Mouse (Mus musculus) heart, embryonic 15.5 days (tissue): Measurements from ENCODE around the gene Eif2b4. TPM values are rescaled to one million over a fixed set of nuclear protein-coding genes. Genes with fewer than 3 reads are reported as not detected.
A peak's percentile ranks its signal among the peaks of the same experiment; 100 is the strongest.
"Not testable (repeated sequence)": the region's sequence is repeated elsewhere in the genome, so short reads cannot be mapped to it uniquely, and the experiment has no call there.

ENCODE experiments used
- ATAC-seq: fragments of 200-750 bp; cut with Nextera tagmentation; replicated peaks from 2 replicates; pipeline ENCODE4 v1.8.0; 2017; ENCODE audit warnings: low read depth, moderate TSS enrichment; ENCODE audit not compliant: insufficient number of reproducible peaks, insufficient read depth, low FRiP score
- H3K27ac ChIP-seq: fragments of 300-500 bp; sonication (generic); 2 replicates; pipeline ENCODE4 v1.5.1; 2015; ENCODE audit warnings: mild to moderate bottlenecking, inconsistent platforms
- H3K27me3 ChIP-seq: fragments of 300-500 bp; sonication (generic); 2 replicates; pipeline ENCODE4 v1.6.1; 2015; ENCODE audit warnings: inconsistent platforms
- H3K36me3 ChIP-seq: fragments of 300-500 bp; sonication (generic); 2 replicates; pipeline ENCODE4 v1.6.1; 2015; ENCODE audit warnings: mild to moderate bottlenecking, inconsistent platforms
- H3K4me1 ChIP-seq: fragments of 300-500 bp; sonication (generic); replicated peaks from 2 replicates; pipeline ENCODE4 v1.6.1; 2015; ENCODE audit warnings: inconsistent platforms
- H3K4me2 ChIP-seq: fragments of 300-500 bp; sonication (generic); 2 replicates; pipeline ENCODE4 v1.6.1; 2015; ENCODE audit warnings: inconsistent platforms, mild to moderate bottlenecking, moderate library complexity
- H3K4me3 ChIP-seq: fragments of 300-500 bp; sonication (generic); 2 replicates; pipeline ENCODE4 v1.5.1; 2015; ENCODE audit warnings: mild to moderate bottlenecking, inconsistent platforms
- H3K9ac ChIP-seq: fragments of 300-500 bp; sonication (generic); 2 replicates; pipeline ENCODE4 v1.6.1; 2015; ENCODE audit warnings: mild to moderate bottlenecking, inconsistent platforms
- H3K9me3 ChIP-seq: fragments of 300-500 bp; sonication (generic); replicated peaks from 2 replicates; pipeline ENCODE4 v1.6.1; 2016; ENCODE audit warnings: inconsistent platforms
- WGBS: fragments of 180-500 bp; shearing (Covaris S2); methylation state at CpG from one replicate; pipeline ENCODE4 v1.1.7; 2015; ENCODE audit warnings: mixed read lengths; 5-methylcytosine and 5-hydroxymethylcytosine counted together
- polyA plus RNA-seq: library from polyadenylated mRNA; unstranded; fragments of >200 nt; fragmentation: Nextera tagmentation; extraction: Ambion mirVana; gene quantifications from 2 replicates; pipeline ENCODE4 v1.2.1, GENCODE M21; 2015

Eif2b4 gene
- polyA plus RNA-seq, 1 experiment from 2014 or later, result 51.8 TPM

- H3K4me3 ChIP-seq, result peak overlapping the region; percentile 97
- no peak overlapping the region; the same call in 1 of the 2 replicates for H3K9ac ChIP-seq
- peak overlapping the region; percentile 80 for H3K4me2 ChIP-seq
- H3K27ac ChIP-seq, result no peak overlapping the region
- H3K4me1 ChIP-seq, result peaks cover 17% of the 10 kb centered on the region
- ATAC-seq, result no peak
- H3K27me3 ChIP-seq, result no peaks in the 10 kb centered on the region
- no peaks in the 10 kb centered on the region for H3K36me3 ChIP-seq
- 3% methylated on average over 2 of the region's 2 CpGs for WGBS
- no peaks in the 10 kb centered on the region for H3K9me3 ChIP-seq
Observed at GRCm38 (mm10) chr5:31219070-31219469, 25.8 kb upstream of the Eif2b4 start.

GRCm38 (mm10) chr5:31218294-31218693, 25.1 kb upstream of the Eif2b4 start:
- H3K4me2 ChIP-seq, result no peak overlapping the region
- no peaks in the 10 kb centered on the region for H3K9me3 ChIP-seq
- H3K4me3 ChIP-seq, result no peak overlapping the region
- H3K27ac ChIP-seq, result no peak overlapping the region
- H3K9ac ChIP-seq, result no peak overlapping the region
- H3K4me1 ChIP-seq, result peaks cover 17% of the 10 kb centered on the region
- no peak for ATAC-seq
- no peaks in the 10 kb centered on the region for H3K36me3 ChIP-seq
- 43% methylated on average over 7 of the region's 7 CpGs for WGBS
- no peaks in the 10 kb centered on the region for H3K27me3 ChIP-seq

- not testable (repeated sequence) for ATAC-seq, H3K4me2 ChIP-seq, H3K9ac ChIP-seq, H3K27me3 ChIP-seq, H3K27ac ChIP-seq, H3K4me3 ChIP-seq, H3K9me3 ChIP-seq, H3K36me3 ChIP-seq
- 89% methylated on average over 6 of the region's 6 CpGs for WGBS
- H3K4me1 ChIP-seq, result peaks cover 17% of the 10 kb centered on the region
Observed at GRCm38 (mm10) chr5:31216554-31216953, 23.3 kb upstream of the Eif2b4 start.

- H3K4me1 ChIP-seq, result peaks cover 25% of the 10 kb centered on the region
- H3K9me3 ChIP-seq, result no peaks in the 10 kb centered on the region; the same call in 1 of the 2 replicates
- WGBS, result 90% methylated on average over 6 of the region's 6 CpGs
- H3K36me3 ChIP-seq, result peaks cover 65% of the 10 kb centered on the region
- H3K4me2 ChIP-seq, result no peak overlapping the region
- no peak overlapping the region for H3K4me3 ChIP-seq
- no peak overlapping the region for H3K27ac ChIP-seq
- H3K27me3 ChIP-seq, result no peaks in the 10 kb centered on the region
- no peak for ATAC-seq
- no peak overlapping the region for H3K9ac ChIP-seq
Observed at GRCm38 (mm10) chr5:31204421-31204820, 11.2 kb upstream of the Eif2b4 start.

GRCm38 (mm10) chr5:31203866-31204265, 10.6 kb upstream of the Eif2b4 start:
- Histone ChIP-seq H3K4me2 (no peak overlapping the region), H3K9me3 (no peaks in the 10 kb centered on the region; the same call in 1 of the 2 replicates), H3K9ac (no peak overlapping the region), H3K4me1 (peaks cover 25% of the 10 kb centered on the region), H3K27ac (no peak overlapping the region), H3K27me3 (no peaks in the 10 kb centered on the region), H3K4me3 (no peak overlapping the region), H3K36me3 (peaks cover 71% of the 10 kb centered on the region)
- no peak for ATAC-seq
- WGBS, result 81% methylated on average over 2 of the region's 2 CpGs

- Histone ChIP-seq H3K4me1 (peaks cover 25% of the 10 kb centered on the region), H3K9me3 (no peaks in the 10 kb centered on the region; the same call in 1 of the 2 replicates), H3K9ac (no peak overlapping the region), H3K36me3 (peaks cover 74% of the 10 kb centered on the region), H3K27ac (peak overlapping the region; percentile 78), H3K4me3 (peak overlapping the region; percentile 74), H3K4me2 (peak overlapping the region; percentile 77), H3K27me3 (no peaks in the 10 kb centered on the region)
- ATAC-seq, result no peak
- whole genome bisulfite sequencing, result 85% methylated on average over 7 of the region's 7 CpGs
Observed at GRCm38 (mm10) chr5:31202933-31203332, 9.7 kb upstream of the Eif2b4 start.

- peak; percentile 97 for ATAC-seq
- under 1% methylated on average over 53 of the region's 53 CpGs for WGBS
- peaks cover 74% of the 10 kb centered on the region for H3K36me3 ChIP-seq
Observed at GRCm38 (mm10) chr5:31201742-31202590, 8.7 kb upstream of the Eif2b4 start, which contains the start of gene Zfp513. Gene Zfp513 (minus strand): TSS chr5:31202303.

GRCm38 (mm10) chr5:31201042-31201741, 8.0 kb upstream of the Eif2b4 start:
- WGBS, result 15% methylated on average over 13 of the region's 13 CpGs
- Histone ChIP-seq H3K9me3 (no peaks in the 10 kb centered on the region; the same call in 1 of the 2 replicates), H3K27me3 (no peaks in the 10 kb centered on the region), H3K4me1 (peaks cover 25% of the 10 kb centered on the region), H3K4me2 (peak overlapping the region; percentile 74), H3K27ac (peak overlapping the region; percentile 72), H3K9ac (peak overlapping the region; percentile 82), H3K4me3 (peak overlapping the region; percentile 74), H3K36me3 (peaks cover 76% of the 10 kb centered on the region)
- ATAC-seq, result no peak

More at GRCm38 (mm10) chr5:31201742-31202590, 8.7 kb upstream of the Eif2b4 start, which contains the start of gene Zfp513:
- Histone ChIP-seq H3K27ac (peak within 1 kb of the TSS; percentile 78), H3K4me2 (peak within 1 kb of the TSS; percentile 77), H3K9me3 (no peaks in the 10 kb centered on the region; the same call in 1 of the 2 replicates), H3K4me3 (peak within 1 kb of the TSS; percentile 74), H3K4me1 (peaks cover 25% of the 10 kb centered on the region), H3K9ac (peak within 1 kb of the TSS; percentile 82), H3K27me3 (no peaks in the 10 kb centered on the region)

GRCm38 (mm10) chr5:31200327-31200768, 7.1 kb upstream of the Eif2b4 start:
- 0 out of 2 replicates have a peak overlapping the region, but pooled peaks have one; percentile 82 for H3K9ac ChIP-seq
- H3K9me3 ChIP-seq, result no peaks in the 10 kb centered on the region; the same call in 1 of the 2 replicates
- 84% methylated on average over 27 of the region's 27 CpGs for WGBS
- no peak overlapping the region for H3K27ac ChIP-seq
- peak overlapping the region; percentile 74 for H3K4me2 ChIP-seq
- ATAC-seq, result no peak
- H3K4me3 ChIP-seq, result peak overlapping the region; percentile 74; the same call in 1 of the 2 replicates
- peaks cover 77% of the 10 kb centered on the region for H3K36me3 ChIP-seq
- peaks cover 25% of the 10 kb centered on the region for H3K4me1 ChIP-seq
- H3K27me3 ChIP-seq, result no peaks in the 10 kb centered on the region

- no peak for ATAC-seq
- H3K4me2 ChIP-seq, result no peak overlapping the region
- H3K4me1 ChIP-seq, result peaks cover 25% of the 10 kb centered on the region
- H3K27ac ChIP-seq, result no peak overlapping the region
- H3K9me3 ChIP-seq, result no peaks in the 10 kb centered on the region; the same call in 1 of the 2 replicates
- H3K9ac ChIP-seq, result no peak overlapping the region
- peaks cover 77% of the 10 kb centered on the region for H3K36me3 ChIP-seq
- no peaks in the 10 kb centered on the region for H3K27me3 ChIP-seq
- WGBS, result 81% methylated on average over 9 of the region's 9 CpGs
- H3K4me3 ChIP-seq, result 0 out of 2 replicates have a peak overlapping the region, but pooled peaks have one; percentile 74
Observed at GRCm38 (mm10) chr5:31199893-31200292, 6.7 kb upstream of the Eif2b4 start.

GRCm38 (mm10) chr5:31199321-31199892, 6.2 kb upstream of the Eif2b4 start:
- H3K9ac ChIP-seq, result no peak overlapping the region
- H3K9me3 ChIP-seq, result no peaks in the 10 kb centered on the region; the same call in 1 of the 2 replicates
- peaks cover 29% of the 10 kb centered on the region for H3K4me1 ChIP-seq
- 90% methylated on average over 19 of the region's 19 CpGs for WGBS
- no peak overlapping the region for H3K4me3 ChIP-seq
- no peak for ATAC-seq
- no peak overlapping the region for H3K27ac ChIP-seq
- H3K4me2 ChIP-seq, result no peak overlapping the region
- peaks cover 77% of the 10 kb centered on the region for H3K36me3 ChIP-seq
- H3K27me3 ChIP-seq, result no peaks in the 10 kb centered on the region
